Mouse (Mus musculus) splenic B cell, adult 2 months (primary cell): ENCODE results near the gene Tmeff2.

Experiments used
- DNase-seq: peaks from one replicate; pipeline ENCODE4 v3.0.0-alpha.2; 2011; ENCODE audit warnings: low read depth, low spot score
- H3K27me3 ChIP-seq: 2 replicates; pipeline ENCODE4 v1.6.1; 2012; ENCODE audit warnings: mild to moderate bottlenecking, low read length, moderate library complexity, mixed read lengths; ENCODE audit not compliant: control insufficient read depth, poor library complexity, insufficient read depth, severe bottlenecking
- H3K36me3 ChIP-seq: 2 replicates; pipeline ENCODE4 v1.6.1; 2012; ENCODE audit warnings: mild to moderate bottlenecking, low read length, moderate library complexity, mixed read lengths; ENCODE audit not compliant: control insufficient read depth, poor library complexity, insufficient read depth, severe bottlenecking

The Tmeff2 gene

DNA sequence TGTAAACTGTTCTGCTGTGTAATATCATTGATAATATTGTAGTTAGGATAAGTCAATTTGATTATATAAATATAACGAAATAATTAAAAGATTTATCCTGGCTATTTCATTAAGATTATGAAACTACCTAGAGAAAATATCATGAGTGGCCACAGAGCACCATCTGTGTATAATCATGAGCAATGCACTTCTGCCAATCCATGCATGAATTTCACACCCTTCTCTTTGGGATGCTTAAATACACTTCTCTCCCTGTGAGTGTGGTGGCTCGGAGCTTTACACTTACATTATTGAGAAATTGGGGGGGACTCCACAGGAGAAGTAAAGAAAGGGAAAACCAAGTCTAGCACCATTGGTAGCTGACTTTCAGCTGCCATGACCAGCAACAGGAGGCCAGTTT is 206.9 kb downstream of the Tmeff2 start:
- no peaks in the 10 kb centered on the region for H3K36me3 ChIP-seq
- DNase-seq = no peak
- no peaks in the 10 kb centered on the region for H3K27me3 ChIP-seq

DNA sequence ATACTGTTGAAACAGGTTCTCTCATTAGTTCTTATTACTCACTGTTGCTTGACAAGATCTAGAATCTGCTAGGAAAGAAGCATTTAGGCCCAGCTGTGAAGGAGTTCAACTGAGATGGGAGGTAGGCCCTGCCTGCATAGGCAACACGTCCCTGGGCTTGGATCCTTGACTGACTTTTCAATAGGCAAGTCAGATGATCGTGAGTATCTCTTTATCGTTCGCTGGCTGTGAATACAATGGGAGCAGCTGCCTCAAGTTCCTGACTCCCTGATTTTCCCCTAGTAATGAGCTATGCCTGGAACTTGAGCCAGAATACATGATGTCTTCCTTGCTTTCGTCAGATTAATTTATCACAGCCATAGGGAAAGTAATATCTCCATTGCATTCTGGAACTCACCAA is 214.3 kb downstream of the Tmeff2 start:
- no peak for DNase-seq
- no peaks in the 10 kb centered on the region for H3K36me3 ChIP-seq
- no peaks in the 10 kb centered on the region for H3K27me3 ChIP-seq

DNA sequence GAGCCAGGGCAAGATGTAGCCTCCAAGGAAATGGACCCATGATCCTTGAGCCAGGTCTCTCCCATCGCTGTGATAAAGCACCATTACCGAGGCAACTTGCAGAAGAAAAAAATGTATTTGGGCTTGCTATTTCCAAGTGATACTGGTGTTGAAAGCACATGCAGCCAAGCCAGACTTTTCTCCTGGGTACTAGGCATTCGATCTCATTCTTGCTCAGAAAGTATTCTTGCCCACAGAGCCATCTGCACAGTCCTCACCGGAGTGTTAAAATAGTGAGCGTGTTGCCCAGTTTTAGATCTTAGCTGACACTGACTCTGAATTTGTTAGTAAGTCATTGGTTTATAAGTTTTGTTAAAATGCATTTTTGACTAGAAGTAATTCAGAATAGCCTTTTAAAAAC is 215.3 kb downstream of the Tmeff2 start:
- no peak for DNase-seq
- Histone ChIP-seq H3K36me3 (no peaks in the 10 kb centered on the region), H3K27me3 (no peaks in the 10 kb centered on the region)

DNA sequence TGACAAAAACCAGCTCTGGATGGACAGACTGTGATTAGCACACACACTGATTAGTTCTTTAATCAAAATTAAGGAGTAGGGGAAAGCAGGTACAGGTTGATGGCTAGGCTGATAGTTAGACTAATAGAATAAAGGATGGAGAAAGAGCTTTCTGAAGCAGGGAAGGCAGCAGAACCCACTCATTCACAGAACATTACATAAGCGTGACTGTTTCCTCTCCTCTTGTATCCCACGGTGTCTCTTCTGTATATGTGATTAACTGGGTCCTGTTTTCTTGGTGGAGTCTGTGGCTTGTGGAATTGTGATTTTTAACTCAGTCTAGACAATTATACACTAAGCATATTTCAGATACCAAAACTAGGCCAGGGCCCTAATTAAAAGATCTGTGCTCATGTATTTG is 217.4 kb downstream of the Tmeff2 start:
- Histone ChIP-seq H3K27me3 (no peaks in the 10 kb centered on the region), H3K36me3 (no peaks in the 10 kb centered on the region)
- DNase-seq = no peak

DNA sequence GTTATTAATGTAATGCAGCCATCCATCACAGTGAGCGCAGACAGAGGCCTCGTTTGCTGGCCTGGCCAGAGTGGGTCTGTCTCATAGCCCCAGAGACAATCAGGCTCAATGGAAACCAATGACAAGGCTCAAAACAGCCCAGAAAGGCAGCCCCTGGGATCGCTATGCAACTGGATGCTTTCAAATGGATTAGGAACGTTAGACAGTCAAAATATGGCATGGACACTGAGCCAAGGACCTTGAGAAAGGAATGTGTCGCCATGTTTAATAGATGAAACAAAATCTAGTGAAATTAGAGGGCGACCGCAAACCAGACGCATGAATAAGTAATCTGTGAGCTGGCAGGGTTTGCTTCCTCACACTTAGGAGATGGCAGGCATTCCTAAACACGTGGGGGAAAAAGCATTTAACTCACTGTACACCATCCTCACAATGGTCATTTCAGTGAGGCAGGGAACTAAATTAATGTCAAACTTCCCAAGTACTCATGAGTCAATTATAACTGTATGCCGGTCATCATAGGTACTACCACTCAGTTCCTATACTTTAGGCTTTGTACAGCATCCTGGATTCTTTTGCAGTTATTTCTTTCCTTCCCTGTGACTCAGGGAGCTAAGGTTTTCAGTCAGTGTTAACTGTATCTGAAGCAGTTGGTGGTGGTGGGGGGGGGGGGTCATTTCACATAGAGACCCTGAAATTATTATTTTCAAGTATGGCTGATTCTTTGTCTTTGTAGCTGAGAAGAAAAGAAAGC is 225.4 kb downstream of the Tmeff2 start:
- Histone ChIP-seq H3K36me3 (no peaks in the 10 kb centered on the region), H3K27me3 (no peaks in the 10 kb centered on the region)
- DNase-seq = no peak

DNA sequence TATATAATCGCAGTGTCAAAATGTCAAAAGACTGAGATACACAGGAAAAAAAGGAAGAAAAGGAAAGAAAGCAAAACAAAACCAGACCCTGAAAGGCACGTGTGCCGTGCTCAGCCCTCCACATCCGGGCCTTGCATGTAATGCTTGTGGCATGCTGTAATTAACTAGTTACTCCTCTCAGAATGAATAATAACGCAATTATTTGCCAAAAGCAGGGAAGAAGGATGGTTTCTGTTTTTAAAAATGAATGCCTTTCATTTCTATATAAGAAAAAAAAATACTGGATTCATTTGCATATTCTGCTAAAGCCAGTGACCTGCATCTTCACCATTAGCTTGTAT is 225.9 kb downstream of the Tmeff2 start:
- H3K36me3 ChIP-seq = no peaks in the 10 kb centered on the region
- no peaks in the 10 kb centered on the region for H3K27me3 ChIP-seq
- DNase-seq = no peak

DNA sequence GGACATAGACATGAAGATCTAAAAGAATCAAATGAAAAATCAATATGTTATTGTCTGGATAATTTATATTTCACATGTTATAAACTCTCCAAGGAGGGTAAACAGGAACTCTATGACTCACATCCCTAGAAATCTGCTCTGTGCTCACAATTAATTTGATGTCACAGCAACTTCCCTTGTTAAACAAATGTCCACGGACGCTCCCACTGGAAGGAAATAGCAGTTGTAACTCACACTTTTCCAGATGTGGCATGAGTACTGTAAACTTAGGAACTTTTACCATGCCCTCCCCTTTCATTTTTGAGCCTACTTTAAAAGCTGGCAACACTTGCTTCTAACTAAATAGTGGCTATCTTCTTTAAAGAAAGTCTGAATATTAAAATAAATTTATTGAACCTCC is 236.3 kb downstream of the Tmeff2 start:
- Histone ChIP-seq H3K36me3 (no peaks in the 10 kb centered on the region), H3K27me3 (peaks cover 2% of the 10 kb centered on the region; the same call in 1 of the 2 replicates)
- DNase-seq = no peak

DNA sequence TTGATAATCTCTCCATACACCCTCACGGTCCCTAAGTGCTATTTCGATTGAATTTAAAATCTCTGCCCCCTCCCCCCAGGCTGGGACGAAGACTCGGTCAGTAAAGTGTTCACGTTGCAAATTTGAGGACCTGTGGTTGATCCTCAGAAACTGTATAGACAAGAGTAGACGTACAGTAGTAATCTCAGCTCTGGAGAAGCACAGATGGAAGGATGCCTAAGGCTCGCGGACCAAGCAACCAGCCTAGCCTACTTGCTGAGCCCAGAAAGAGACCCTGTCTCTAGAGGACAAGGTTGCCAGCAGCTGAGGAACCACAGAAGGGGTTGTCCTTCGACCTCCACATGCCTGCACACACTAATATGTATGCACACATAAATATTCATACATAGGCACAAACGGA is 239.2 kb downstream of the Tmeff2 start:
- Histone ChIP-seq H3K36me3 (no peaks in the 10 kb centered on the region), H3K27me3 (peaks cover 2% of the 10 kb centered on the region; the same call in 1 of the 2 replicates)
- DNase-seq = no peak

DNA sequence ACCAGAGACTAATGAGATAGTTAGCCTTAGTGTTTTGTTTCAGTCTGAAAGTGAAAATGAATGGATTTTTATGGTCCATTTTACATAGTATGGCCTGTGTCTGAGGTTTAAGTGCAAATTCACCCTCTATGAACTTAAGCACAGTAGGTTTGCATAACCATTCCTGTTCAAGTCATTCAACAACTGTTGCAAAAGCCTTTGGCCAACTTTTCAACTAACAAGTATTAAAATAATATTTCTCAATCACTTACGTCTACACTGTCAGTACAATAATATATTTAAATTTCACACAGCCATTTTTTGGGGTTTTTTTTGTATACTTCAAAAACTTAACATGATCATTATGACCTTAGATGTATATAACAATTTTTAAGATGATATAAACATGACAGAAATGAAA is 240.9 kb downstream of the Tmeff2 start:
- H3K36me3 ChIP-seq = no peaks in the 10 kb centered on the region
- DNase-seq = no peak
- H3K27me3 ChIP-seq = no peaks in the 10 kb centered on the region

DNA sequence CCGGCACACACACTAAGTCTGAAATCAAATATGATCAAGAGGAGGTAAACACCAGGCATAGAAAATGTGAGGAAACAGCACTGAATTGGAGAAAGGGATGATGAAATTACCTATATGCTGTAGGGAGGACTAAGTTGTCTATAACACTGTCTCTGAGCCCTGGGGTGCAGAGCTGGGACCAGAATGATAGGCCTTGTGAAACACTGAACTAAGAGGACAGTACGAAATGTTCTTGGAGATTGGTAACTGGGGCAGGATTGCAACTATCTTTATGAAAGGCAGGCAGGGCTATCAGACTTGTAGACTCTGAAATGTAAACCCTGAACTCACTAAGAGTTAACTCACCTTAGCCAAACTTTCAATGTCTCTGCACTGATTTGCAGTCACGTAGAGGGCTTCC is 242.3 kb downstream of the Tmeff2 start:
- Histone ChIP-seq H3K36me3 (no peaks in the 10 kb centered on the region), H3K27me3 (no peaks in the 10 kb centered on the region)
- DNase-seq = no peak

DNA sequence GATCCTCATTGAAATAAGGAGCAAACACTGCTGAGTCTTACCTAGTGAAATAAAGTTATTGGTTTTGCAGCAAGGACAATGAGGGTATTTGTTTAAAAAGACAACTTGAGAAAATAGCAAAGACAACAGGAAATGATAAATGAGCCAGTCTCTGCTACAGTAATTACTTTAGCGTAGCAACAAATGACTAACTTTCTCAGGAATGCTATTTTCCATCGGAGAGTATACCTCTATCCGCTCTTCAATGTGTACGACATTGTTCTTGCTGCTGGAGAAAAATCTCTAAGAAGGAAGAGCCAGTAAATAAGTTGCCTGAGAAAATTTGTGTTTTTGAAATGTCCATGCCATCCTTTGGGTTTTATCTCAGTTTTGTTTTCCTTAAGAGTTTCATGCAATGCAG is 245.2 kb downstream of the Tmeff2 start:
- no peaks in the 10 kb centered on the region for H3K36me3 ChIP-seq
- DNase-seq = no peak

DNA sequence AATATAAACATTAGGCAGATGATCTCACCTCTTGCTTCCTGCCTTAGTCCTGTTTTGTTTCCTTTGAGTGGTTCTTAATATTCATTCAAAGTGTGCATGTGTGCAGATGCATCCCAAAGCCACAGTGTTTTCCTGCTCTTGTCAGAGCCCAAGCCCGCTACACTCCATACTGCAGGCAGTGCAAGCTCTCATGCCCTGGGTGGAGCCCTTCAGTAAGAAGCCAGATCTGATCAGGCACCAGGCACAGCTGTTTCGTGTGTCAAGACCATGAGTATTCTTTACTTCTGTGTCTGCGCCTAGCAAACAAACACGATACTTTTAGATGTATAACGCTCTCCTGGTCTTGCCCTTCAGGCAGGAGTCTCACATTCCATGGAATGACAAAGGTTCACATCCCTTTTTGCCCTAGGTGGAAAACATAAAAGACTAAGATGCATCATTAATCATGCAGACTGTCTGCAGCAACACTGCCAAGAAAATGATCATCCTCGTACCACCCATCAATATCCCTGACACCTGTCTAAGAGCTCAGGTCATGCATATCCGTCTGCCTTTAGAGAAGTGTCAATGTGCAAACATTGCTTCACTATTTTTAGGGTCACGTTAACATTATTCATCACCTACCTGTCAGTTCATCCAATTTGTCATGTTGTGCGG is 248.2 kb downstream of the Tmeff2 start:
- H3K36me3 ChIP-seq = no peaks in the 10 kb centered on the region
- H3K27me3 ChIP-seq = no peaks in the 10 kb centered on the region
- DNase-seq = no peak

More for the DNA sequence above, 245.2 kb downstream of the Tmeff2 start:
- no peaks in the 10 kb centered on the region for H3K27me3 ChIP-seq

DNA sequence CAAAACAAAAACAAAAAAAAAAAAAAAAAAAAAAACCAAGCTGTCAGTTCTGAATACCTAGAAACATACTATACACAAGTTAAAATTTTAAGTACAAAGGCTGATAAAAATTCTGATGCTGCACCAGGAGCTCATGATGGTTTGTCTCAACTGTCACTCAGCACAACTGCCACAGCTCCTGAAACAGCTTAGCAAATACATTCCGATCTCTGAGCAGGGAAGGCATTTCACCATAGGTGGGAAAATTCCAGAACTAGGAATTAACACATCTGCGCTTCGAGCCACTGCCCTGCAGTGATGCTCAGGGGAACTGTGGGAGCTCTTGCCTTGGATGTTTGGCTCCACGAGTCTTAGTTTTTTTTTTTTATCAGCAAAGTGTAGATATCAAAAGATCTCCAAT is 249.0 kb downstream of the Tmeff2 start:
- no peak for DNase-seq
- H3K27me3 ChIP-seq = no peaks in the 10 kb centered on the region
- no peaks in the 10 kb centered on the region for H3K36me3 ChIP-seq

DNA sequence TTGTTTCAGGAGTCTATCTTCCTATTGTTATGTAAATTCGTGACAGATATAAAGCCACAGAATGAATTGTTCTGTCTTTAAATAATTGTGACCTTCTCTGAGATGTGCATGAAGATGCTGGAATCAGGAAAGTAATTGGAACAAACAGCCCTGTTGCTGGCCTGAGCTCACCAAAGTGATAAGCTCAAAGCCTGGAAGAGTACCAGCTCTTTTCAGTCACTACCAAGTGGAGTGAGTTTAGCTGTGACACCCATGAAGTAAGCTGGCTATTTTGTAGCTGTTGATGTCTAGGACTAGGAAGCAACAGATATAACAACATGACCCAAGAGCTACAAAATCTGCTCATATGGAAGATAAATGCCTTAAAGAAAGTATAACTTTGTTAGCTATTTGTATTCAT is 249.4 kb downstream of the Tmeff2 start:
- no peak for DNase-seq
- no peaks in the 10 kb centered on the region for H3K36me3 ChIP-seq
- no peaks in the 10 kb centered on the region for H3K27me3 ChIP-seq

DNA sequence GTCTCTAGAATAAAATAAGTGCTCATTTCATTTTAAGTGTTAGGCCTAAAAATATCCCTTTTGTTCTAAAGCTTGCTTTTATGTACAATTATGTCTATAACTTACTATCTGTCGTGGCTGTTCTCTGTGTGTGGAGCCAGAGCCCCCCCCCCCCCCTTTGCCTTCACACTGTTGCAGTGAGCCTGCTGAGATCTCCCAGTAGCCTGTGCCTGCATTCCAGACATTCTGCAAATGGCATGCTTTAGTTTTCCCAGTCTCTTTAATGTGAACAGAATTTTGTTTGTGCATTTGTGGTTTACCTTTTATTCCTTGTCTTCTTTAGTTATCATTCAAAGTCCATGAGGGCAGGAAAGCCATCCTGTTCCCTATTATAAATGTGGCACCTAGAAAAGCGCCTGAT is 251.6 kb downstream of the Tmeff2 start:
- no peaks in the 10 kb centered on the region for H3K27me3 ChIP-seq
- DNase-seq = no peak
- no peaks in the 10 kb centered on the region for H3K36me3 ChIP-seq

DNA sequence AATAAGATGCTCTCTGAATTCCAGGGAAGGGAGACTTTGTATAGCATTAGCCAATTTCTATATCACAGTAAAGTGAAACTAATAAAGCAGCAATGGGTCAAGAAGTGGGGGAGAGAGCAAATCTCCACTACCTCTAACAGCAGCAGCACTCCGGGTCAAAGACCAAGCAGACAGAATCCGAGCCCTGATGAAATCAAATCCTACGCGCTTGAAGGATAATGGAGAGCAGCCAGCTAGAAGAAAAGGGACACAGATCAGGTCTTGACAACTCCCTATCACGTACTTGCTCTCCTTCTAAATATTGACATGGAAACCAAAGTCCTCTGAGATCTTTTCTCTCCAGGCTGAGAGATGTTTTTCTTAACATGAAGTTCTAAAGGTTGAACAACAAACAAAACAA is 252.4 kb downstream of the Tmeff2 start:
- H3K36me3 ChIP-seq = no peaks in the 10 kb centered on the region
- DNase-seq = no peak
- H3K27me3 ChIP-seq = no peaks in the 10 kb centered on the region
